In the genomic region with DNA sequence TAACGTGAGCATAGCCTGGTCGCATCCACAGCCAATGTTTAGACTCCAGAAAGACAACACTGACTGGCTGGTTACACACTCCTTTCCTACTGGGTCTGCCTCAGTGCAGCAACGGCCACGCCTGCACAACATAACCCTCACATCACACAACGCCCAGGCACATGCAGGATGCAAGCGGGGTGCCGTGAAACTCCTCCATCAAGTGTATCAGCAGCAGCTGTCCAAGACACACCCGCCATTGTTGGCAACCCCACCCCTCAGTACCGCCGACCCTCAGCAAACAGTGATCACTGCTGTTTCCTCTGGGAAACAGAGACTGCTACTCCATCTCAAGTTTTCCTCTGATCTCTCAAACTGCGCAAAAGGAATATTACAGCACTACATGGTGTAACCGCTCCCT, we compare ENCODE assay signal across 15 mouse cellular contexts.
"Had no signal": no experiment of that assay in that cellular context is flagged by ENCODE, and none has a peak within 500 bp of the region (broad histone marks: within the 10 kb centered on the region; RNA-seq: fewer than 3 reads in every experiment).

No protein-coding gene starts in this region.

- DNase-seq: kidney, adult 11 months; kidney, adult 9 months; kidney, postnatal 36 days; liver; liver, embryonic 13.5 days; liver, postnatal 0 days; lung, postnatal 36 days; right cerebral cortex, adult 18-20 months; right cerebral cortex, postnatal 25 days had no signal

- H3K9me3 ChIP-seq: limb, embryonic 12.5 days; liver, embryonic 13.5 days; midbrain, embryonic 12.5 days had no signal

- ATAC-seq: liver, postnatal 0 days; lung, postnatal 0 days; midbrain, embryonic 16.5 days had no signal

- H3K4me3 ChIP-seq: layer of hippocampus, adult 2 months; limb, embryonic 12.5 days; liver, embryonic 13.5 days; midbrain, embryonic 12.5 days had no signal

- H3K4me2 ChIP-seq: limb, embryonic 12.5 days; liver, embryonic 13.5 days; midbrain, embryonic 12.5 days had no signal

- H3K27me3 ChIP-seq: limb, embryonic 12.5 days; liver, embryonic 13.5 days had no signal

- H3K27ac ChIP-seq: kidney, postnatal 0 days; layer of hippocampus, adult 2 months; limb, embryonic 12.5 days; liver, embryonic 13.5 days; midbrain, embryonic 12.5 days had no signal

- H3K9ac ChIP-seq: limb, embryonic 12.5 days; liver, embryonic 13.5 days; liver, postnatal 0 days; midbrain, embryonic 12.5 days had no signal

- H3K36me3 ChIP-seq: limb, embryonic 12.5 days; liver, embryonic 13.5 days; midbrain, embryonic 12.5 days had no signal
